8 mouse cellular contexts compared by ENCODE assay signal in the genomic region with DNA sequence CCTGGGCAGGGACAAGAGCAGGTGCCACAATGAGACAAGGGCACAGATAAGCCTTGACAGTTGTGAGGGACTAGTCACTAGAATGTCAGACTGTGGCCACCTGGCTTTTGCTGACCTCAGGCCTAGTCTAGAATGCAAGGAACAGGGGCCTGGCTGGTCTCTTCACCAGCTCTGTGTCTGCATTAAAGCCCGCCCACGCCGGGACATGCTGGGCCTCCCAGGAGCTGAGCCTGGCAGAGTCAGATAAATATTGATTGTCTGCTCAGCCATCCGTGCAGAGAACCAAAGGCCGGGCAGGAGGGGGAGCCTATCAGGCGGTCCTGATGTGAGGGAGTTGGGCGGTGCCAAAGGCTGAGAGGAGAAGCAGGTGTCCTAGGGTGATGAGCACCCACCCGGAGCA. TPM values are rescaled to one million over a fixed set of nuclear protein-coding genes. Genes with fewer than 3 reads are reported as not detected.
DNase-seq lines count a peak whose midpoint lies in the region; ATAC-seq and TF ChIP-seq lines count a peak whose summit lies in the region.

No protein-coding gene starts in this region.

- no peaks in the 10 kb centered on the region for H3K9me3 ChIP-seq in MEL (replicated peaks; ENCODE audit: insufficient read depth, low read length)
- no peaks in the 10 kb centered on the region for H3K9me3 ChIP-seq in liver, embryonic 11.5 days (ENCODE audit: control insufficient read depth, low read length)

- peak; percentile 16 to 32 for DNase-seq in cerebellum, postnatal 25 days
- no peak for DNase-seq in cerebellum, adult 9-10 months
- DNase-seq in MEL (ENCODE audit: low read depth, low spot score) = peak; percentile 94
- peak; percentile 83 for DNase-seq in liver, embryonic 11.5 days (ENCODE audit: low spot score)
- peak; percentile 22 for DNase-seq in skeletal muscle tissue, adult 2 months (ENCODE audit: low read depth, low spot score)
- DNase-seq in natural killer cell, adult 2 months (ENCODE audit: low spot score in 2 of 2) = no peak
- no peak for DNase-seq in thymus, postnatal 4 days

- H3K79me2 ChIP-seq in MEL (ENCODE audit: control insufficient read depth, insufficient read depth, low read length, poor library complexity) = no peaks in the 10 kb centered on the region

- peak; percentile 92 for ATAC-seq in erythroblast, adult 5-6 weeks (replicated peaks; ENCODE audit: low FRiP score, poor library complexity, severe bottlenecking)
- peak; percentile 98 for ATAC-seq in liver, embryonic 11.5 days (replicated peaks; ENCODE audit: low FRiP score)

- peak overlapping the region; percentile 48 for H3K4me2 ChIP-seq in liver, embryonic 11.5 days

- H3K36me3 ChIP-seq in MEL (ENCODE audit: control insufficient read depth in 1 of 2, insufficient read depth in 2 of 2, low read length in 2 of 2) = peaks cover 0 to 40% of the 10 kb centered on the region in 2 experiments; a peak in 2 of 4 replicates
- H3K36me3 ChIP-seq in liver, embryonic 11.5 days (ENCODE audit: control insufficient read depth, insufficient read depth, low read length) = no peaks in the 10 kb centered on the region

- peak in 1 of 2 experiments; percentile 58; a peak in 1 of 4 replicates for TF ChIP-seq POLR2A in MEL (IDR thresholded peaks at IDR 0.05; ENCODE audit: control insufficient read depth in 1 of 2, insufficient read depth in 1 of 2, low read depth in 1 of 2, low read length in 2 of 2, poor library complexity in 1 of 2)

- H3K27ac ChIP-seq in MEL (ENCODE audit: control insufficient read depth, low read depth, low read length) = peak overlapping the region; percentile 88
- H3K27ac ChIP-seq in liver, embryonic 11.5 days (ENCODE audit: low read depth, low read length) = peak overlapping the region; percentile 96

- no peaks in the 10 kb centered on the region for H3K27me3 ChIP-seq in MEL (ENCODE audit: control insufficient read depth in 1 of 2, insufficient read depth in 2 of 2, low read length in 2 of 2)
- H3K27me3 ChIP-seq in liver, embryonic 11.5 days (replicated peaks; ENCODE audit: control insufficient read depth, insufficient read depth, low read length) = no peaks in the 10 kb centered on the region

- 0 out of 4 replicates have a peak overlapping the region, but pooled peaks of 1 of the 2 experiments have one; percentile 6 for H3K4me3 ChIP-seq in MEL (ENCODE audit: control insufficient read depth in 1 of 2, insufficient read depth in 1 of 2, low read depth in 2 of 2, low read length in 2 of 2)
- H3K4me3 ChIP-seq in liver, embryonic 11.5 days (ENCODE audit: low read depth, low read length) = no peak overlapping the region

- peak overlapping the region; percentile 59 for H3K9ac ChIP-seq in MEL (ENCODE audit: control insufficient read depth, low read depth, low read length, poor library complexity, severe bottlenecking)
- peak overlapping the region; percentile 39 for H3K9ac ChIP-seq in liver, embryonic 11.5 days (ENCODE audit: low read depth, low read length)

- peaks cover 15 to 59% of the 10 kb centered on the region in 2 experiments for H3K4me1 ChIP-seq in MEL (ENCODE audit: control insufficient read depth in 1 of 2, insufficient read depth in 2 of 2, low read length in 2 of 2)
- peaks cover 41% of the 10 kb centered on the region for H3K4me1 ChIP-seq in liver, embryonic 11.5 days (replicated peaks; ENCODE audit: control insufficient read depth, insufficient read depth, low read length)

- TF ChIP-seq EP300 in MEL (IDR thresholded peaks at IDR 0.05; ENCODE audit: low read depth in 1 of 2, low read length in 2 of 2) = peak; percentile 87 to 98

- TF ChIP-seq CTCF in MEL (IDR thresholded peaks at IDR 0.05 in 2 of 3, conservative IDR thresholded peaks at IDR 0.05 in 1 of 3; ENCODE audit: control insufficient read depth in 1 of 3, insufficient read depth in 1 of 3, low read depth in 2 of 3, low read length in 3 of 3, poor library complexity in 1 of 3, severe bottlenecking in 1 of 3) = no peak

- no peak; the same call in 1 of the 2 replicates for TF ChIP-seq RAD21 in MEL (IDR thresholded peaks at IDR 0.05; ENCODE audit: low read depth, low read length)

- WGBS in liver, embryonic 11.5 days = 11% methylated on average over 8 of the region's 8 CpGs

TF ChIP-seq in MEL, 35 proteins besides CTCF, POLR2A, EP300 and RAD21:
- TF ChIP-seq NRF1 (IDR thresholded peaks at IDR 0.05; ENCODE audit: insufficient read depth, low read depth, low read length, poor library complexity, severe bottlenecking) (peak; percentile 12; the same call in 1 of the 2 replicates), MAFK (IDR thresholded peaks at IDR 0.05; ENCODE audit: borderline replicate concordance, low read depth, low read length) (peak; percentile 55; the same call in 1 of the 2 replicates), TAL1 (IDR thresholded peaks at IDR 0.05; ENCODE audit: low read length) (peak; percentile 96), NELFE (IDR thresholded peaks at IDR 0.05; ENCODE audit: low read depth, low read length) (peak; percentile 44; the same call in 1 of the 2 replicates), MAX (IDR thresholded peaks at IDR 0.05; ENCODE audit: low read length) (peak; percentile 43; the same call in 1 of the 2 replicates), GATA1 (IDR thresholded peaks at IDR 0.05; ENCODE audit: low read depth, low read length) (peak; percentile 89), POLR2AphosphoS2 (IDR thresholded peaks at IDR 0.05; ENCODE audit: low read length) (0 out of 2 replicates have a peak, but pooled peaks have one; percentile 38), MYC (IDR thresholded peaks at IDR 0.05; ENCODE audit: low read depth, low read length) (0 out of 2 replicates have a peak, but pooled peaks have one; percentile 27), CHD2 (IDR thresholded peaks at IDR 0.05; ENCODE audit: low read length) (no peak), TCF12 (IDR thresholded peaks at IDR 0.05; ENCODE audit: low read depth, low read length) (peak; percentile 97), MYB (IDR thresholded peaks at IDR 0.05; ENCODE audit: low read depth, low read length) (0 out of 2 replicates have a peak, but pooled peaks have one; percentile 40), ZMIZ1 (IDR thresholded peaks at IDR 0.05; ENCODE audit: low read depth, low read length) (no peak), RCOR1 (IDR thresholded peaks at IDR 0.05; ENCODE audit: low read depth, low read length) (peak; percentile 86), SIN3A (IDR thresholded peaks at IDR 0.05; ENCODE audit: low read length) (peak; percentile 75), UBTF (IDR thresholded peaks at IDR 0.05; ENCODE audit: borderline replicate concordance, insufficient read depth, low read depth, low read length) (0 out of 2 replicates have a peak, but pooled peaks have one; percentile 67), MAZ (IDR thresholded peaks at IDR 0.05; ENCODE audit: low read depth, low read length) (peak; percentile 82), ZNF384 (IDR thresholded peaks at IDR 0.05; ENCODE audit: low read depth, low read length) (no peak), ZC3H11A (IDR thresholded peaks at IDR 0.05; ENCODE audit: low read depth, low read length) (0 out of 2 replicates have a peak, but pooled peaks have one; percentile 19), TBP (IDR thresholded peaks at IDR 0.05; ENCODE audit: low read depth, low read length) (0 out of 2 replicates have a peak, but pooled peaks have one; percentile 23), ETS1 (IDR thresholded peaks at IDR 0.05; ENCODE audit: low read depth, low read length) (peak; percentile 76; the same call in 1 of the 2 replicates), BHLHE40 (IDR thresholded peaks at IDR 0.05; ENCODE audit: borderline replicate concordance, low read depth, low read length) (peak; percentile 49; the same call in 1 of the 2 replicates), HCFC1 (IDR thresholded peaks at IDR 0.05; ENCODE audit: low read depth, low read length) (peak; percentile 48; the same call in 1 of the 2 replicates), USF2 (IDR thresholded peaks at IDR 0.05; ENCODE audit: borderline replicate concordance in 1 of 2, insufficient read depth in 1 of 2, low read depth in 1 of 2, low read length in 2 of 2) (no peak), USF1 (IDR thresholded peaks at IDR 0.05; ENCODE audit: low read depth, low read length) (no peak)

RNA-seq across cellular contexts. Expression of gene Atp2b4, which starts 24.7 kb away (rescaled TPM):
- 21.1 and 22.9 TPM in 2 replicates for total RNA-seq in MEL (2012; rRNA removed)
- polyA plus RNA-seq in MEL (2012; ENCODE audit: insufficient read depth in 1 of 2, insufficient read length in 2 of 2, low read depth in 1 of 2, low replicate concordance in 2 of 2, missing spikeins in 1 of 2) = 10 to 100 TPM in 1 of 2 experiments, not detected in 1; 18.8 TPM
- 241 and 319 TPM in 2 replicates for total RNA-seq in erythroblast, adult 5-6 weeks (2015; ENCODE audit: low replicate concordance)
- 404 and 444 TPM in 2 replicates for total RNA-seq in erythroblast, adult 5-6 weeks (2017; ENCODE audit: low replicate concordance)
- polyA plus RNA-seq in liver, embryonic 11.5 days (2014; fragmentation: Nextera tagmentation; extraction: Ambion mirVana) = 17.1 and 19.6 TPM in 2 replicates

Comparison
In these comparisons a context has a peak if more than half of its experiments do, and no peak if none do; other contexts are left out.
1. DNase-seq: peak in cerebellum, postnatal 25 days (2 of 2), MEL (single experiment), liver, embryonic 11.5 days (single experiment) and skeletal muscle tissue, adult 2 months (single experiment); none in cerebellum, adult 9-10 months (single experiment), natural killer cell, adult 2 months (0 of 2) and thymus, postnatal 4 days (single experiment).
2. RNA of gene Atp2b4, which starts 24.7 kb away (total RNA-seq): 241 to 444 TPM in erythroblast, adult 5-6 weeks; 21.1 to 22.9 TPM in MEL; every median in the first group is over 10 times any median in the second.